Mouse (Mus musculus): ENCODE data around the gene Arhgef12. TPM values are rescaled to one million over a fixed set of nuclear protein-coding genes. Genes with fewer than 3 reads are reported as not detected.
A peak's percentile ranks its signal among the peaks of the same experiment; 100 is the strongest.

The Arhgef12 gene
- total and polyA plus RNA-seq, 3 experiments = 5.9 to 76.3 (median 53.3) TPM

- peak; percentile 17 for DNase-seq (ENCODE audit: low spot score)
- peaks cover 59% of the 10 kb centered on the region for H3K36me3 ChIP-seq (replicated peaks)
- no peaks in the 10 kb centered on the region for H3K27me3 ChIP-seq (ENCODE audit: insufficient read depth, low read length)
- TF ChIP-seq GATA1 (IDR thresholded peaks at IDR 0.05; ENCODE audit: borderline replicate concordance, low read length) (no peak), CTCF (IDR thresholded peaks at IDR 0.05; ENCODE audit: low read depth, low read length) (no peak)
- no peak overlapping the region for H3K4me3 ChIP-seq (ENCODE audit: low read depth, low read length)
- ATAC-seq (ENCODE audit: extremely low read depth, insufficient number of reproducible peaks, low FRiP score, poor library complexity, severe bottlenecking) = no peak
- H3K4me1 ChIP-seq (ENCODE audit: insufficient read depth, low read depth, low read length) = peaks cover 25% of the 10 kb centered on the region
- H3K9me3 ChIP-seq (replicated peaks) = no peaks in the 10 kb centered on the region
Measured at GRCm38 (mm10) chr9:43035208-43035607, 71.8 kb downstream of the Arhgef12 start.

GRCm38 (mm10) chr9:43034273-43034672 is 72.8 kb downstream of the Arhgef12 start:
- TF ChIP-seq GATA1 (IDR thresholded peaks at IDR 0.05; ENCODE audit: borderline replicate concordance, low read length) (no peak), GATA2 (IDR thresholded peaks at IDR 0.05; ENCODE audit: borderline replicate concordance, low read depth, low read length) (no peak), CTCF (IDR thresholded peaks at IDR 0.05; ENCODE audit: low read depth, low read length) (no peak), POLR2AphosphoS5 (IDR thresholded peaks at IDR 0.05; ENCODE audit: insufficient replicate concordance, low read depth, low read length) (no peak), TAL1 (conservative IDR thresholded peaks at IDR 0.05; ENCODE audit: low read depth, low read length) (no peak)
- ATAC-seq (ENCODE audit: extremely low read depth, insufficient number of reproducible peaks, low FRiP score, poor library complexity, severe bottlenecking) (no peak), DNase-seq (ENCODE audit: low spot score) (no peak)
- Histone ChIP-seq H3K4me1 (ENCODE audit: insufficient read depth, low read depth, low read length) (peaks cover 25% of the 10 kb centered on the region), H3K36me3 (replicated peaks) (peaks cover 57% of the 10 kb centered on the region), H3K9me3 (replicated peaks) (no peaks in the 10 kb centered on the region), H3K27me3 (ENCODE audit: insufficient read depth, low read length) (no peaks in the 10 kb centered on the region), H3K4me3 (ENCODE audit: low read depth, low read length) (no peak overlapping the region)

- H3K4me3 ChIP-seq (ENCODE audit: low read depth, low read length) = no peak overlapping the region
- H3K4me1 ChIP-seq (ENCODE audit: insufficient read depth, low read depth, low read length) = no peaks in the 10 kb centered on the region
- H3K27me3 ChIP-seq (ENCODE audit: insufficient read depth, low read length) = no peaks in the 10 kb centered on the region
- TF ChIP-seq GATA2 (IDR thresholded peaks at IDR 0.05; ENCODE audit: borderline replicate concordance, low read depth, low read length) (no peak), POLR2AphosphoS5 (IDR thresholded peaks at IDR 0.05; ENCODE audit: insufficient replicate concordance, low read depth, low read length) (no peak), GATA1 (IDR thresholded peaks at IDR 0.05; ENCODE audit: borderline replicate concordance, low read length) (no peak), CTCF (IDR thresholded peaks at IDR 0.05; ENCODE audit: low read depth, low read length) (no peak)
- ATAC-seq (ENCODE audit: extremely low read depth, insufficient number of reproducible peaks, low FRiP score, poor library complexity, severe bottlenecking) = no peak
- peaks cover 67% of the 10 kb centered on the region for H3K36me3 ChIP-seq (replicated peaks)
- DNase-seq (ENCODE audit: low spot score) = no peak
- H3K9me3 ChIP-seq (replicated peaks) = no peaks in the 10 kb centered on the region
Measured at GRCm38 (mm10) chr9:43027757-43028156, 79.3 kb downstream of the Arhgef12 start.

GRCm38 (mm10) chr9:43021515-43022251 is 85.4 kb downstream of the Arhgef12 start:
- H3K4me3 ChIP-seq (ENCODE audit: low read depth, low read length) = no peak overlapping the region
- TF ChIP-seq GATA1 (IDR thresholded peaks at IDR 0.05; ENCODE audit: borderline replicate concordance, low read length) = no peak
- TF ChIP-seq GATA2 (IDR thresholded peaks at IDR 0.05; ENCODE audit: borderline replicate concordance, low read depth, low read length) = no peak
- no peak for TF ChIP-seq POLR2AphosphoS5 (IDR thresholded peaks at IDR 0.05; ENCODE audit: insufficient replicate concordance, low read depth, low read length)
- no peak for TF ChIP-seq CTCF (IDR thresholded peaks at IDR 0.05; ENCODE audit: low read depth, low read length)
- TF ChIP-seq TAL1 (conservative IDR thresholded peaks at IDR 0.05; ENCODE audit: low read depth, low read length) = no peak
- H3K4me1 ChIP-seq (ENCODE audit: insufficient read depth, low read depth, low read length) = peaks cover 2% of the 10 kb centered on the region; the same call in 1 of the 2 replicates
- ATAC-seq (ENCODE audit: extremely low read depth, insufficient number of reproducible peaks, low FRiP score, poor library complexity, severe bottlenecking) (no peak), DNase-seq (ENCODE audit: low spot score) (no peak)
- no peaks in the 10 kb centered on the region for H3K27me3 ChIP-seq (ENCODE audit: insufficient read depth, low read length)
- 0 out of 2 replicates have a peak, but pooled peaks cover 2% of the 10 kb centered on the region for H3K9me3 ChIP-seq (replicated peaks)
- H3K36me3 ChIP-seq (replicated peaks) = peaks cover 74% of the 10 kb centered on the region

- ATAC-seq (ENCODE audit: extremely low read depth, insufficient number of reproducible peaks, low FRiP score, poor library complexity, severe bottlenecking) = no peak
- TF ChIP-seq POLR2AphosphoS5 (IDR thresholded peaks at IDR 0.05; ENCODE audit: insufficient replicate concordance, low read depth, low read length) = no peak
- TF ChIP-seq TAL1 (conservative IDR thresholded peaks at IDR 0.05; ENCODE audit: low read depth, low read length) = no peak
- no peak for TF ChIP-seq GATA2 (IDR thresholded peaks at IDR 0.05; ENCODE audit: borderline replicate concordance, low read depth, low read length)
- no peak for TF ChIP-seq GATA1 (IDR thresholded peaks at IDR 0.05; ENCODE audit: borderline replicate concordance, low read length)
- TF ChIP-seq CTCF (IDR thresholded peaks at IDR 0.05; ENCODE audit: low read depth, low read length) = no peak
- H3K36me3 ChIP-seq (replicated peaks) = peaks cover 76% of the 10 kb centered on the region
- no peak for DNase-seq (ENCODE audit: low spot score)
- H3K4me3 ChIP-seq (ENCODE audit: low read depth, low read length) = no peak overlapping the region
- 0 out of 2 replicates have a peak, but pooled peaks cover 2% of the 10 kb centered on the region for H3K9me3 ChIP-seq (replicated peaks)
- peaks cover 2% of the 10 kb centered on the region; the same call in 1 of the 2 replicates for H3K4me1 ChIP-seq (ENCODE audit: insufficient read depth, low read depth, low read length)
- no peaks in the 10 kb centered on the region for H3K27me3 ChIP-seq (ENCODE audit: insufficient read depth, low read length)
Measured at GRCm38 (mm10) chr9:43019656-43020055, 87.4 kb downstream of the Arhgef12 start.

- ATAC-seq (ENCODE audit: extremely low read depth, insufficient number of reproducible peaks, low FRiP score, poor library complexity, severe bottlenecking) = no peak
- Histone ChIP-seq H3K4me1 (ENCODE audit: insufficient read depth, low read depth, low read length) (peaks cover 3% of the 10 kb centered on the region; the same call in 1 of the 2 replicates), H3K4me3 (ENCODE audit: low read depth, low read length) (no peak overlapping the region), H3K9me3 (replicated peaks) (0 out of 2 replicates have a peak, but pooled peaks cover 2% of the 10 kb centered on the region), H3K36me3 (replicated peaks) (peaks cover 82% of the 10 kb centered on the region), H3K27me3 (ENCODE audit: insufficient read depth, low read length) (no peaks in the 10 kb centered on the region)
- no peak for DNase-seq (ENCODE audit: low spot score)
- TF ChIP-seq GATA1 (IDR thresholded peaks at IDR 0.05; ENCODE audit: borderline replicate concordance, low read length) (no peak), TAL1 (conservative IDR thresholded peaks at IDR 0.05; ENCODE audit: low read depth, low read length) (no peak), CTCF (IDR thresholded peaks at IDR 0.05; ENCODE audit: low read depth, low read length) (no peak), GATA2 (IDR thresholded peaks at IDR 0.05; ENCODE audit: borderline replicate concordance, low read depth, low read length) (no peak), POLR2AphosphoS5 (IDR thresholded peaks at IDR 0.05; ENCODE audit: insufficient replicate concordance, low read depth, low read length) (no peak)
Measured at GRCm38 (mm10) chr9:43015786-43016185, 91.3 kb downstream of the Arhgef12 start.

Measured in G1E (cell line).